Comparison of ENCODE assay signal across 8 mouse cellular contexts in the genomic region with DNA sequence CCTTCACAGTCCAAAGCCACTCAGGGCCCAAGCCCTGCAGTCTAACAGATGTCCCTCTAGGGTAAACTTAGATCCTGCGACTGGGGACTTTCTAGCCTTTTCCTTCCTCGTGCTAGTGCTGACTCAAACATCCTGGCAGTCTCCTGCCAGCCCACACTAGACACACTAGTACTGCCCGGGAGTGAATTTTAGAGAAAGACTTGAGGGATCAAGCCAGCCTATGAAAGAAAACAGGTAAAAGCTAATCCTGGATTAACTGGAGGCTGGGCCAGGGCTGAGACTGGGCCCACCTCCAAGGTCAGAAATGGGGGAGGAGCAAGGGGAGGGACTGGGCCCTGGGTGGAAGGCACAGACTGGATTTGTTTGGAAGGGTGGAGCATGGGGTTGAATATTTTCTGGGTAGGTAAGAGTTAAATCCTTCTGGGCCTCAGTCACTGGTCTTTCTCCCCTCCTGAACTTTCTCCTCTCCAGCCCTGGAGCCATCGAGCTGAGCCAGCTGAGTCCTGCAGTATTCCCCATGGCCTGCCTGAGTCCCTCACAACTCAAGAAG. TPM values are rescaled to one million over a fixed set of nuclear protein-coding genes. Genes with fewer than 3 reads are reported as not detected.
DNase-seq lines count a peak whose midpoint lies in the region; ATAC-seq and TF ChIP-seq lines count a peak whose summit lies in the region.

No protein-coding gene starts in this region.

- H3K27me3 ChIP-seq in cerebellum, adult 2 months (ENCODE audit: control insufficient read depth, insufficient read depth, low read length), result no peaks in the 10 kb centered on the region
- H3K27me3 ChIP-seq in forebrain, postnatal 0 days (ENCODE audit: insufficient read depth, low read length), result no peaks in the 10 kb centered on the region
- H3K27me3 ChIP-seq in hindbrain, embryonic 13.5 days, result no peaks in the 10 kb centered on the region
- no peaks in the 10 kb centered on the region for H3K27me3 ChIP-seq in midbrain, postnatal 0 days (ENCODE audit: insufficient read depth, low read length)

- peak overlapping the region; percentile 85 for H3K27ac ChIP-seq in cerebellum, adult 2 months (ENCODE audit: insufficient read depth, low read length)
- peak overlapping the region; percentile 62 for H3K27ac ChIP-seq in forebrain, postnatal 0 days (ENCODE audit: low read depth, low read length)
- H3K27ac ChIP-seq in hindbrain, embryonic 13.5 days, result peak overlapping the region; percentile 82
- H3K27ac ChIP-seq in midbrain, postnatal 0 days (ENCODE audit: low read depth, low read length), result peak overlapping the region; percentile 73

- no peak for TF ChIP-seq POLR2A in cerebellum, adult 2 months (IDR thresholded peaks at IDR 0.05; ENCODE audit: borderline replicate concordance, insufficient read depth, low read length)

- ATAC-seq in forebrain, postnatal 0 days, result no peak
- no peak for ATAC-seq in hindbrain, embryonic 13.5 days (ENCODE audit: low FRiP score)
- ATAC-seq in midbrain, postnatal 0 days (ENCODE audit: low FRiP score), result no peak

- DNase-seq in cerebellum, adult 2 months, result peak; percentile 52 to 53
- DNase-seq in cerebellum, adult 9-11 months, result no peak
- DNase-seq in adrenal gland, postnatal 25 days, result peak; percentile 69
- no peak for DNase-seq in forebrain, postnatal 0 days
- DNase-seq in liver, result peak; percentile 59
- peak; percentile 50 for DNase-seq in midbrain, postnatal 0 days (ENCODE audit: low spot score)
- DNase-seq in spleen, postnatal 14 days (ENCODE audit: low spot score in 2 of 2), result no peak

- peaks cover 36% of the 10 kb centered on the region for H3K36me3 ChIP-seq in forebrain, postnatal 0 days (ENCODE audit: insufficient read depth)
- H3K36me3 ChIP-seq in hindbrain, embryonic 13.5 days, result peaks cover 48% of the 10 kb centered on the region
- peaks cover 36% of the 10 kb centered on the region for H3K36me3 ChIP-seq in midbrain, postnatal 0 days (ENCODE audit: insufficient read depth, low read length)

- H3K9ac ChIP-seq in forebrain, postnatal 0 days, result no peak overlapping the region; the same call in 1 of the 2 replicates
- H3K9ac ChIP-seq in hindbrain, embryonic 13.5 days, result no peak overlapping the region
- H3K9ac ChIP-seq in midbrain, postnatal 0 days (replicated peaks; ENCODE audit: low read length, poor library complexity, severe bottlenecking), result no peak overlapping the region

- H3K4me2 ChIP-seq in forebrain, postnatal 0 days (ENCODE audit: low read depth), result no peak overlapping the region
- H3K4me2 ChIP-seq in hindbrain, embryonic 13.5 days, result no peak overlapping the region
- H3K4me2 ChIP-seq in midbrain, postnatal 0 days (ENCODE audit: low read depth, low read length, poor library complexity, severe bottlenecking), result no peak overlapping the region

- H3K4me3 ChIP-seq in cerebellum, adult 2 months (replicated peaks; ENCODE audit: insufficient read depth, low read depth, low read length), result no peak overlapping the region
- H3K4me3 ChIP-seq in forebrain, postnatal 0 days (ENCODE audit: low read depth, low read length), result no peak overlapping the region
- H3K4me3 ChIP-seq in hindbrain, embryonic 13.5 days, result no peak overlapping the region
- no peak overlapping the region for H3K4me3 ChIP-seq in midbrain, postnatal 0 days (ENCODE audit: low read depth, low read length)

- 17% methylated on average over 4 of the region's 4 CpGs for WGBS in cerebellum, adult 2 months
- 12% methylated on average over 4 of the region's 4 CpGs for WGBS in forebrain, postnatal 0 days
- 33% methylated on average over 4 of the region's 4 CpGs for WGBS in hindbrain, embryonic 13.5 days
- 12% methylated on average over 4 of the region's 4 CpGs for WGBS in midbrain, postnatal 0 days

- no peak for TF ChIP-seq CTCF in cerebellum, adult 2 months (IDR thresholded peaks at IDR 0.05; ENCODE audit: borderline replicate concordance, insufficient read depth, low read depth, low read length)
- TF ChIP-seq CTCF in forebrain, postnatal 0 days (IDR thresholded peaks at IDR 0.05; ENCODE audit: low read depth), result no peak
- TF ChIP-seq CTCF in midbrain, postnatal 0 days (IDR thresholded peaks at IDR 0.05), result no peak

- peaks cover 49% of the 10 kb centered on the region for H3K4me1 ChIP-seq in cerebellum, adult 2 months (ENCODE audit: control insufficient read depth, insufficient read depth, low read length)
- H3K4me1 ChIP-seq in forebrain, postnatal 0 days (ENCODE audit: insufficient read depth), result peaks cover 3% of the 10 kb centered on the region; the same call in 1 of the 2 replicates
- H3K4me1 ChIP-seq in hindbrain, embryonic 13.5 days (replicated peaks), result peaks cover 55% of the 10 kb centered on the region
- H3K4me1 ChIP-seq in midbrain, postnatal 0 days (ENCODE audit: insufficient read depth, low read length), result peaks cover 3% of the 10 kb centered on the region; the same call in 1 of the 2 replicates

- no peaks in the 10 kb centered on the region for H3K9me3 ChIP-seq in forebrain, postnatal 0 days (ENCODE audit: low read length)
- no peaks in the 10 kb centered on the region for H3K9me3 ChIP-seq in hindbrain, embryonic 13.5 days
- H3K9me3 ChIP-seq in midbrain, postnatal 0 days (ENCODE audit: low read length), result no peaks in the 10 kb centered on the region

RNA-seq across cellular contexts. Expression of gene Phyhd1, which starts 0.5 kb away (rescaled TPM):
- 25.7 and 30.2 TPM in 2 replicates for polyA plus RNA-seq in cerebellum, adult 2 months (2012; rRNA removed)
- 9.6 and 18.1 TPM in 2 replicates for total RNA-seq in adrenal gland, postnatal 25 days (2021)
- 6.3 and 15.7 TPM in 2 replicates for total RNA-seq in forebrain, postnatal 0 days (2014; rRNA removed)
- 5.0 and 6.3 TPM in 2 replicates for polyA plus RNA-seq in forebrain, postnatal 0 days (2015; fragmentation: Nextera tagmentation; extraction: Ambion mirVana)
- 6.5 and 8.3 TPM in 2 replicates for polyA plus RNA-seq in hindbrain, embryonic 13.5 days (2015; fragmentation: Nextera tagmentation; extraction: Ambion mirVana)
- 7.2 and 9.0 TPM in 2 replicates for total RNA-seq in midbrain, postnatal 0 days (2014; rRNA removed)
- polyA plus RNA-seq in midbrain, postnatal 0 days (2015; fragmentation: Nextera tagmentation; extraction: Ambion mirVana), result 3.9 and 4.4 TPM in 2 replicates

RNA-seq across cellular contexts. Expression of gene Gm28038, which starts 14.4 kb away (rescaled TPM):
- polyA plus RNA-seq in cerebellum, adult 2 months (2012; rRNA removed), result not detected in 2 replicates
- total RNA-seq in adrenal gland, postnatal 25 days (2021), result not detected in 2 replicates
- total RNA-seq in forebrain, postnatal 0 days (2014; rRNA removed), result 2.4 TPM in 1 of 2 replicates, not detected in the other
- not detected in 2 replicates for polyA plus RNA-seq in forebrain, postnatal 0 days (2015; fragmentation: Nextera tagmentation; extraction: Ambion mirVana)
- polyA plus RNA-seq in hindbrain, embryonic 13.5 days (2015; fragmentation: Nextera tagmentation; extraction: Ambion mirVana), result not detected in 2 replicates
- total RNA-seq in midbrain, postnatal 0 days (2014; rRNA removed), result not detected in 2 replicates
- not detected in 2 replicates for polyA plus RNA-seq in midbrain, postnatal 0 days (2015; fragmentation: Nextera tagmentation; extraction: Ambion mirVana)

RNA-seq across cellular contexts. Expression of gene Dolk, which starts 19.7 kb away (rescaled TPM):
- polyA plus RNA-seq in cerebellum, adult 2 months (2012; rRNA removed), result 20.8 and 21.8 TPM in 2 replicates
- 39.7 and 47.3 TPM in 2 replicates for total RNA-seq in adrenal gland, postnatal 25 days (2021)
- 26.6 and 34.8 TPM in 2 replicates for total RNA-seq in forebrain, postnatal 0 days (2014; rRNA removed)
- 31.1 and 37.7 TPM in 2 replicates for polyA plus RNA-seq in forebrain, postnatal 0 days (2015; fragmentation: Nextera tagmentation; extraction: Ambion mirVana)
- polyA plus RNA-seq in hindbrain, embryonic 13.5 days (2015; fragmentation: Nextera tagmentation; extraction: Ambion mirVana), result 33.7 TPM in 2 replicates
- total RNA-seq in midbrain, postnatal 0 days (2014; rRNA removed), result 35.4 and 44.7 TPM in 2 replicates
- 38.7 and 42.9 TPM in 2 replicates for polyA plus RNA-seq in midbrain, postnatal 0 days (2015; fragmentation: Nextera tagmentation; extraction: Ambion mirVana)

RNA-seq across cellular contexts. Expression of gene Nup188, which starts 19.7 kb away (rescaled TPM):
- polyA plus RNA-seq in cerebellum, adult 2 months (2012; rRNA removed), result 19.4 and 22.9 TPM in 2 replicates
- total RNA-seq in adrenal gland, postnatal 25 days (2021), result 38.0 and 38.9 TPM in 2 replicates
- 25.1 and 29.3 TPM in 2 replicates for total RNA-seq in forebrain, postnatal 0 days (2014; rRNA removed)
- 11.8 and 14.1 TPM in 2 replicates for polyA plus RNA-seq in forebrain, postnatal 0 days (2015; fragmentation: Nextera tagmentation; extraction: Ambion mirVana)
- 21.6 and 24.0 TPM in 2 replicates for polyA plus RNA-seq in hindbrain, embryonic 13.5 days (2015; fragmentation: Nextera tagmentation; extraction: Ambion mirVana)
- 29.5 and 33.4 TPM in 2 replicates for total RNA-seq in midbrain, postnatal 0 days (2014; rRNA removed)
- 12.2 and 15.7 TPM in 2 replicates for polyA plus RNA-seq in midbrain, postnatal 0 days (2015; fragmentation: Nextera tagmentation; extraction: Ambion mirVana)

RNA-seq across cellular contexts. Expression of gene Gm28035, which starts 26.1 kb away (rescaled TPM):
- 8.5 and 8.6 TPM in 2 replicates for polyA plus RNA-seq in cerebellum, adult 2 months (2012; rRNA removed)
- 1.5 and 2.9 TPM in 2 replicates for total RNA-seq in adrenal gland, postnatal 25 days (2021)
- total RNA-seq in forebrain, postnatal 0 days (2014; rRNA removed), result 4.2 and 5.1 TPM in 2 replicates
- polyA plus RNA-seq in forebrain, postnatal 0 days (2015; fragmentation: Nextera tagmentation; extraction: Ambion mirVana), result 0.13 and 0.16 TPM in 2 replicates
- polyA plus RNA-seq in hindbrain, embryonic 13.5 days (2015; fragmentation: Nextera tagmentation; extraction: Ambion mirVana), result 0.10 and 0.36 TPM in 2 replicates
- total RNA-seq in midbrain, postnatal 0 days (2014; rRNA removed), result 3.4 and 6.0 TPM in 2 replicates
- polyA plus RNA-seq in midbrain, postnatal 0 days (2015; fragmentation: Nextera tagmentation; extraction: Ambion mirVana), result 0.09 and 0.11 TPM in 2 replicates

Comparison
In these comparisons a context has a peak if more than half of its experiments do, and no peak if none do; other contexts are left out.
1. DNase-seq: peak in cerebellum, adult 2 months (2 of 2), adrenal gland, postnatal 25 days (single experiment), liver (single experiment) and midbrain, postnatal 0 days (single experiment); none in cerebellum, adult 9-11 months (single experiment), forebrain, postnatal 0 days (single experiment) and spleen, postnatal 14 days (0 of 2).
2. Peak in every context shown above with its lines, with median percentiles within 50 percentile points of each other: H3K27ac ChIP-seq.